Mouse (Mus musculus) heart, postnatal 0 days (tissue): ENCODE data around the gene BC017158.

Experiments used
- CTCF ChIP-seq: IDR thresholded peaks from 2 replicates; pipeline ENCODE4 v1.5.1; 2016; ENCODE audit warnings: antibody characterized with exemption, control low read depth, low read depth
- EP300 ChIP-seq: IDR thresholded peaks from 2 replicates; pipeline ENCODE4 v1.6.1; 2016; ENCODE audit warnings: antibody characterized with exemption, low read depth

DNA sequence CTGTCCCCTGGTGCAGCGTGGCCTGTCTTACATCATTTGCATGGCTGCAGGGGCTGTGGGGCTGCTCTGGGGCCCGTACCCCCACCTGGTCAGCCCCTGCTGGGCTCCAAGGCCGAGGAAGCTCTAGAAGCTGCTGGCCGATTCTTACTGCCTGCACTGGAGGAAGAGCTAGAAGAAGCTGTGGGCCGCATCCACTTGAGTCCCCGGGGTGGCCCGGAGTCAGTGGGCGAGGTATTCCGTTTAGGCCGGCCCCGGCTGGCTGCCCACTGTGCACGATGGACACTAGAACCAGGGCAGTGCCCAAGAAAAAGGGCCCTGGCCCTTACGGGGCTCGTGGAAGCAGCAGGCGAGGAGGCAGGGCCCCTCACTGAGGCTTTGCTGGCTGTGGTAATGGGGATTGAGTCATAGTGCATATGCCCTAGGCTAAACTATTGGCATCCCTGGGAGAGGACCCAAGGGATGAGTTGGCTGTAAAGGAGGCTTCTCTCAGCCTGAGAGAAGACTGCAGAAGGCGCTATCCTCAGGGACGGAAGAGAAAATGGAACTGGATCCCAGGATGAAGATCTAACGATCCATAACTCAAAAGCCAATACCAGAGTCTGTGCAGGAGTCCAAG lies 53.5 kb downstream of the BC017158 start:
- no peak for TF ChIP-seq CTCF
- no peak for TF ChIP-seq EP300
